In genomic region chr17:56256239-56256881, GRCm38 (mm10) we compare ENCODE assay signal across 7 mouse cellular contexts. TPM values are rescaled to one million over a fixed set of nuclear protein-coding genes. Genes with fewer than 3 reads are reported as not detected.
DNase-seq lines count a peak whose midpoint lies in the region; ATAC-seq lines count a peak whose summit lies in the region.

TSS of gene Fem1a (plus strand) at chr17:56256810.

- peak within 1 kb of the TSS; percentile 99 for H3K4me2 ChIP-seq in embryonic facial prominence, embryonic 12.5 days (replicated peaks)
- peak within 1 kb of the TSS; percentile 90 for H3K4me2 ChIP-seq in limb, embryonic 11.5 days (ENCODE audit: low read depth, severe bottlenecking)
- H3K4me2 ChIP-seq in midbrain, embryonic 14.5 days (ENCODE audit: low read length), result peak within 1 kb of the TSS; percentile 92

- H3K27me3 ChIP-seq in embryonic facial prominence, embryonic 12.5 days, result no peaks in the 10 kb centered on the region
- no peaks in the 10 kb centered on the region for H3K27me3 ChIP-seq in limb, embryonic 11.5 days (ENCODE audit: control insufficient read depth, insufficient read depth, low read length)
- H3K27me3 ChIP-seq in midbrain, embryonic 14.5 days (ENCODE audit: control insufficient read depth, insufficient read depth, low read length), result no peaks in the 10 kb centered on the region

- peak; percentile 83 for DNase-seq in adrenal gland, postnatal 25 days
- DNase-seq in heart, adult 11 months, result peak; percentile 100
- DNase-seq in kidney, adult 18-20 months, result peak; percentile 93
- peak; percentile 91 for DNase-seq in limb, embryonic 11.5 days (ENCODE audit: low spot score)
- DNase-seq in midbrain, embryonic 14.5 days, result peak; percentile 98
- peak; percentile 82 to 87 for DNase-seq in spleen, adult 18-20 months

- under 1% methylated on average over 28 of the region's 28 CpGs for WGBS in embryonic facial prominence, embryonic 12.5 days
- under 1% methylated on average over 28 of the region's 28 CpGs for WGBS in limb, embryonic 11.5 days
- under 1% methylated on average over 28 of the region's 28 CpGs for WGBS in midbrain, embryonic 14.5 days

- peaks cover 26% of the 10 kb centered on the region for H3K4me1 ChIP-seq in embryonic facial prominence, embryonic 12.5 days
- H3K4me1 ChIP-seq in limb, embryonic 11.5 days (ENCODE audit: control insufficient read depth, insufficient read depth, low read length), result 0 out of 2 replicates have a peak, but pooled peaks cover 3% of the 10 kb centered on the region
- H3K4me1 ChIP-seq in midbrain, embryonic 14.5 days (ENCODE audit: control insufficient read depth, insufficient read depth, low read length), result peaks cover 19% of the 10 kb centered on the region

- peaks cover 31% of the 10 kb centered on the region for H3K36me3 ChIP-seq in embryonic facial prominence, embryonic 12.5 days
- H3K36me3 ChIP-seq in limb, embryonic 11.5 days (ENCODE audit: control insufficient read depth, insufficient read depth, low read length), result peaks cover 8% of the 10 kb centered on the region
- H3K36me3 ChIP-seq in midbrain, embryonic 14.5 days (ENCODE audit: control insufficient read depth, insufficient read depth, low read length), result peaks cover 34% of the 10 kb centered on the region

- peak; percentile 85 for ATAC-seq in embryonic facial prominence, embryonic 12.5 days (ENCODE audit: insufficient number of reproducible peaks, insufficient read depth, low FRiP score, low TSS enrichment)
- ATAC-seq in limb, embryonic 11.5 days (ENCODE audit: insufficient number of reproducible peaks, low FRiP score, low TSS enrichment, low read depth), result peak; percentile 90
- ATAC-seq in midbrain, embryonic 14.5 days (ENCODE audit: low FRiP score, low TSS enrichment), result peak; percentile 93

- H3K9ac ChIP-seq in embryonic facial prominence, embryonic 12.5 days, result peak within 1 kb of the TSS; percentile 65
- peak within 1 kb of the TSS; percentile 43; the same call in 1 of the 2 replicates for H3K9ac ChIP-seq in limb, embryonic 11.5 days (ENCODE audit: low read length)
- H3K9ac ChIP-seq in midbrain, embryonic 14.5 days (replicated peaks; ENCODE audit: low read length), result peak within 1 kb of the TSS; percentile 68

- peak within 1 kb of the TSS; percentile 72 for H3K4me3 ChIP-seq in embryonic facial prominence, embryonic 12.5 days
- peak within 1 kb of the TSS; percentile 65 for H3K4me3 ChIP-seq in limb, embryonic 11.5 days (ENCODE audit: low read depth, low read length)
- H3K4me3 ChIP-seq in midbrain, embryonic 14.5 days (replicated peaks; ENCODE audit: low read depth, low read length), result peak within 1 kb of the TSS; percentile 64

- no peaks in the 10 kb centered on the region for H3K9me3 ChIP-seq in embryonic facial prominence, embryonic 12.5 days
- H3K9me3 ChIP-seq in limb, embryonic 11.5 days (ENCODE audit: control insufficient read depth, low read length), result no peaks in the 10 kb centered on the region
- no peaks in the 10 kb centered on the region for H3K9me3 ChIP-seq in midbrain, embryonic 14.5 days (ENCODE audit: control insufficient read depth, low read length)

- H3K27ac ChIP-seq in embryonic facial prominence, embryonic 12.5 days, result peak within 1 kb of the TSS; percentile 74
- H3K27ac ChIP-seq in limb, embryonic 11.5 days (replicated peaks; ENCODE audit: low read depth, low read length), result peak within 1 kb of the TSS; percentile 56; the same call in 1 of the 2 replicates
- peak within 1 kb of the TSS; percentile 79 for H3K27ac ChIP-seq in midbrain, embryonic 14.5 days (replicated peaks; ENCODE audit: low read depth, low read length)

RNA-seq across cellular contexts. Expression of gene Fem1a, which starts in this region (rescaled TPM):
- total RNA-seq in adrenal gland, postnatal 25 days (2021), result 30.0 and 32.0 TPM in 2 replicates
- polyA plus RNA-seq in embryonic facial prominence, embryonic 12.5 days (2016; fragmentation: Nextera tagmentation; extraction: Ambion mirVana), result 15.3 and 15.5 TPM in 2 replicates
- 12.5 and 12.8 TPM in 2 replicates for polyA plus RNA-seq in limb, embryonic 11.5 days (2014; fragmentation: Nextera tagmentation; extraction: Ambion mirVana)
- polyA plus RNA-seq in midbrain, embryonic 14.5 days (2014; fragmentation: Nextera tagmentation; extraction: Ambion mirVana), result 16.9 and 21.4 TPM in 2 replicates

Comparison
In these comparisons a context has a peak if more than half of its experiments do, and no peak if none do; other contexts are left out.
1. Peak in every context shown above with its lines: DNase-seq, ATAC-seq, H3K4me3 ChIP-seq and H3K27ac ChIP-seq.